Mouse (Mus musculus): ENCODE results near the gene 9130213A22Rik. TPM values are rescaled to one million over a fixed set of nuclear protein-coding genes. Genes with fewer than 3 reads are reported as not detected.

Gene 9130213A22Rik
- polyA plus RNA-seq, 1 experiment from 2014 or later, result 0.13 TPM

- Histone ChIP-seq H3K4me3 (no peak overlapping the region), H3K9ac (no peak overlapping the region), H3K4me1 (peaks cover 16% of the 10 kb centered on the region), H3K36me3 (peaks cover 91% of the 10 kb centered on the region), H3K27me3 (no peaks in the 10 kb centered on the region), H3K4me2 (no peak overlapping the region), H3K9me3 (no peaks in the 10 kb centered on the region), H3K27ac (no peak overlapping the region)
- ATAC-seq (ENCODE audit: insufficient number of reproducible peaks, insufficient read depth, low FRiP score, low TSS enrichment, low read depth), result no peak
- WGBS, result 89% methylated on average over 14 of the region's 14 CpGs
Measured at GRCm38 (mm10) chr11:69104487-69104886, 17.9 kb downstream of the 9130213A22Rik start.

- Histone ChIP-seq H3K4me3 (no peak overlapping the region), H3K27me3 (no peaks in the 10 kb centered on the region), H3K4me2 (no peak overlapping the region), H3K4me1 (peaks cover 18% of the 10 kb centered on the region), H3K27ac (no peak overlapping the region), H3K36me3 (peaks cover 84% of the 10 kb centered on the region), H3K9me3 (no peaks in the 10 kb centered on the region), H3K9ac (no peak overlapping the region)
- WGBS, result 90% methylated on average over 15 of the region's 15 CpGs
- no peak for ATAC-seq (ENCODE audit: insufficient number of reproducible peaks, insufficient read depth, low FRiP score, low TSS enrichment, low read depth)
Measured at GRCm38 (mm10) chr11:69103531-69104435, 18.6 kb downstream of the 9130213A22Rik start.

GRCm38 (mm10) chr11:69103121-69103520, 19.3 kb downstream of the 9130213A22Rik start:
- Histone ChIP-seq H3K27me3 (no peaks in the 10 kb centered on the region), H3K4me2 (no peak overlapping the region), H3K27ac (no peak overlapping the region), H3K9ac (no peak overlapping the region), H3K4me1 (peaks cover 24% of the 10 kb centered on the region), H3K36me3 (peaks cover 77% of the 10 kb centered on the region), H3K4me3 (no peak overlapping the region), H3K9me3 (no peaks in the 10 kb centered on the region)
- 93% methylated on average over 14 of the region's 14 CpGs for WGBS
- ATAC-seq (ENCODE audit: insufficient number of reproducible peaks, insufficient read depth, low FRiP score, low TSS enrichment, low read depth), result no peak

- H3K9me3 ChIP-seq, result no peaks in the 10 kb centered on the region
- H3K27me3 ChIP-seq, result no peaks in the 10 kb centered on the region
- no peak overlapping the region for H3K27ac ChIP-seq
- 95% methylated on average over 7 of the region's 7 CpGs for WGBS
- peaks cover 32% of the 10 kb centered on the region for H3K4me1 ChIP-seq
- no peak for ATAC-seq (ENCODE audit: insufficient number of reproducible peaks, insufficient read depth, low FRiP score, low TSS enrichment, low read depth)
- H3K36me3 ChIP-seq, result peaks cover 70% of the 10 kb centered on the region
- H3K4me2 ChIP-seq, result no peak overlapping the region
- no peak overlapping the region for H3K4me3 ChIP-seq
- no peak overlapping the region for H3K9ac ChIP-seq
Measured at GRCm38 (mm10) chr11:69102403-69102725, 20.0 kb downstream of the 9130213A22Rik start.

GRCm38 (mm10) chr11:69101604-69102402, 20.6 kb downstream of the 9130213A22Rik start:
- peaks cover 37% of the 10 kb centered on the region for H3K4me1 ChIP-seq
- no peak for ATAC-seq (ENCODE audit: insufficient number of reproducible peaks, insufficient read depth, low FRiP score, low TSS enrichment, low read depth)
- no peak overlapping the region for H3K4me3 ChIP-seq
- peaks cover 64% of the 10 kb centered on the region for H3K36me3 ChIP-seq
- no peaks in the 10 kb centered on the region for H3K27me3 ChIP-seq
- no peak overlapping the region for H3K27ac ChIP-seq
- 89% methylated on average over 21 of the region's 21 CpGs for WGBS
- no peak overlapping the region for H3K4me2 ChIP-seq
- H3K9me3 ChIP-seq, result no peaks in the 10 kb centered on the region
- no peak overlapping the region for H3K9ac ChIP-seq

- Histone ChIP-seq H3K27ac (peak overlapping the region; percentile 94; the same call in 1 of the 2 replicates), H3K4me1 (peaks cover 45% of the 10 kb centered on the region), H3K27me3 (no peaks in the 10 kb centered on the region), H3K4me3 (peak overlapping the region; percentile 58), H3K9ac (peak overlapping the region; percentile 78), H3K9me3 (no peaks in the 10 kb centered on the region), H3K4me2 (peak overlapping the region; percentile 98), H3K36me3 (peaks cover 54% of the 10 kb centered on the region)
- WGBS, result 93% methylated on average over 20 of the region's 20 CpGs
- ATAC-seq (ENCODE audit: insufficient number of reproducible peaks, insufficient read depth, low FRiP score, low TSS enrichment, low read depth), result no peak
Measured at GRCm38 (mm10) chr11:69100639-69101360, 21.6 kb downstream of the 9130213A22Rik start.

- Histone ChIP-seq H3K4me1 (peaks cover 47% of the 10 kb centered on the region), H3K9me3 (no peaks in the 10 kb centered on the region), H3K36me3 (peaks cover 45% of the 10 kb centered on the region), H3K4me3 (peak overlapping the region; percentile 58), H3K27me3 (no peaks in the 10 kb centered on the region), H3K4me2 (peak overlapping the region; percentile 98), H3K27ac (peak overlapping the region; percentile 94), H3K9ac (peak overlapping the region; percentile 78)
- no peak for ATAC-seq (ENCODE audit: insufficient number of reproducible peaks, insufficient read depth, low FRiP score, low TSS enrichment, low read depth)
- WGBS, result under 1% methylated on average over 23 of the region's 23 CpGs
Measured at GRCm38 (mm10) chr11:69099915-69100345, 22.5 kb downstream of the 9130213A22Rik start.

- Histone ChIP-seq H3K9ac (peak overlapping the region; percentile 78), H3K4me1 (peaks cover 48% of the 10 kb centered on the region), H3K36me3 (peaks cover 39% of the 10 kb centered on the region), H3K4me2 (peak overlapping the region; percentile 98), H3K27me3 (no peaks in the 10 kb centered on the region), H3K4me3 (peak overlapping the region; percentile 58), H3K27ac (peak overlapping the region; percentile 94), H3K9me3 (no peaks in the 10 kb centered on the region)
- WGBS, result under 1% methylated on average over 22 of the region's 22 CpGs
- no peak for ATAC-seq (ENCODE audit: insufficient number of reproducible peaks, insufficient read depth, low FRiP score, low TSS enrichment, low read depth)
Measured at GRCm38 (mm10) chr11:69099177-69099914, 23.0 kb downstream of the 9130213A22Rik start.

GRCm38 (mm10) chr11:69098762-69099091, 23.7 kb downstream of the 9130213A22Rik start:
- peak overlapping the region; percentile 58 for H3K4me3 ChIP-seq
- H3K9ac ChIP-seq, result peak overlapping the region; percentile 78
- no peaks in the 10 kb centered on the region for H3K27me3 ChIP-seq
- WGBS, result under 1% methylated on average over 19 of the region's 19 CpGs
- no peaks in the 10 kb centered on the region for H3K9me3 ChIP-seq
- peak overlapping the region; percentile 94 for H3K27ac ChIP-seq
- no peak for ATAC-seq (ENCODE audit: insufficient number of reproducible peaks, insufficient read depth, low FRiP score, low TSS enrichment, low read depth)
- H3K4me1 ChIP-seq, result peaks cover 54% of the 10 kb centered on the region
- peak overlapping the region; percentile 98 for H3K4me2 ChIP-seq
- H3K36me3 ChIP-seq, result peaks cover 33% of the 10 kb centered on the region

GRCm38 (mm10) chr11:69098039-69098761, 24.2 kb downstream of the 9130213A22Rik start:
- peak overlapping the region; percentile 98 for H3K4me2 ChIP-seq
- H3K9ac ChIP-seq, result peak overlapping the region; percentile 78
- H3K36me3 ChIP-seq, result peaks cover 28% of the 10 kb centered on the region
- peak overlapping the region; percentile 58 for H3K4me3 ChIP-seq
- no peaks in the 10 kb centered on the region for H3K9me3 ChIP-seq
- H3K27ac ChIP-seq, result peak overlapping the region; percentile 94
- WGBS, result 25% methylated on average over 8 of the region's 8 CpGs
- no peaks in the 10 kb centered on the region for H3K27me3 ChIP-seq
- ATAC-seq (ENCODE audit: insufficient number of reproducible peaks, insufficient read depth, low FRiP score, low TSS enrichment, low read depth), result no peak
- H3K4me1 ChIP-seq, result peaks cover 54% of the 10 kb centered on the region
